Mouse (Mus musculus) layer of hippocampus, postnatal 25 days (tissue): ENCODE results near the gene Gm10100. TPM values are rescaled to one million over a fixed set of nuclear protein-coding genes. Genes with fewer than 3 reads are reported as not detected.
"Not testable (repeated sequence)": the region's sequence is repeated elsewhere in the genome, so short reads cannot be mapped to it uniquely, and the experiment has no call there.

Source experiments
- DNase-seq, 2 experiments: peaks; one replicate each; pipeline ENCODE4 v3.0.0; 2022; ENCODE audit warnings: mixed read lengths in 2 of 2, low spot score in 1 of 2; ENCODE audit errors: extremely low spot score in 1 of 2
- total RNA-seq, 2 experiments: library from RNA; stranded (reverse); gene quantifications; 2 replicates each; pipeline ENCODE4 v1.2.3; 2021

The Gm10100 gene
- total RNA-seq, 2 experiments from 2014 or later, result not detected

DNA sequence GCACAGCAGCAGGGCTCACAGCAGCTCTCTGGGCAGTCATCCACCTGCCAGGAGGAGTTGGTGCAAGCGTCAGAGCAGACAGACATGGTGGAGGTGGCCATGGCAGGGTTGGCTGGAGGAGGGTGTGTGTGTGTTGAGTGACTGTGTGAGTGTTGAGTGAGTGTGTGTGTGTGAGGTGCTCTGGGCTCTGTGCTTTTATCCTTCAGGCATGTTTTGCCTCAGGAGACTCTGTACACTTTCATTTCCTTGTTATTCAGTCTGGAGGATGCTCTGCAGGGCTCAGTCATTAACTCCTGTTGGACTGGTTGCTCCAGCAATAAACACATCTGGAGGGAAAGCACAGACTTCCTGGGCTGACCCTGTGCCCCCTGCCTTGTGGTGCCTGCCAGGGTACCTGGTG, 25.0 kb downstream of the Gm10100 start, which contains the start of gene Gm9736:
Gene Gm9736 (minus strand): TSS at position 101 of the 400 bp plus-strand sequence.
- DNase-seq, result not testable (repeated sequence)

GRCm38 (mm10) chr10:77752312-77752711, 26.0 kb downstream of the Gm10100 start:
- DNase-seq, result not testable (repeated sequence)

GRCm38 (mm10) chr10:77753448-77753847, 27.2 kb downstream of the Gm10100 start:
- no peak for DNase-seq

DNA sequence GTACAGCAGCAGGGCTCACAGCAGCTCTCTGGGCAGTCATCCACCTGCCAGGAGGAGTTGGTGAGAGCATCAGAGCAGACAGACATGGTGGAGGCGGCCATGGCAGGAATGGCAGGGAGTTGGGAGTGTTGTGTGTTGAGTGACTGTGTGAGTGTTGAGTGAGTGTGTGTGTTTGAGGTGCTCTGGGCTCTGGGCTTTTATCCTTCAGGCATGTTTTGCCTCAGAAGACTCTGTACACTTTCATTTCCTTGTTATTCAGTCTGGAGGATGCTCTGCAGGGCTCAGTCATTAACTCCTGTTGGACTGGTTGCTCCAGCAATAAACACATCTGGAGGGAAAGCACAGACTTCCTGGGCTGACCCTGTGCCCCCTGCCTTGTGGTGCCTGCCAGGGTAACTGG, 33.3 kb downstream of the Gm10100 start, which contains the start of gene Gm3233:
Gene Gm3233 (minus strand): TSS at position 101 of the 400 bp plus-strand sequence.
- not testable (repeated sequence) for DNase-seq

DNA sequence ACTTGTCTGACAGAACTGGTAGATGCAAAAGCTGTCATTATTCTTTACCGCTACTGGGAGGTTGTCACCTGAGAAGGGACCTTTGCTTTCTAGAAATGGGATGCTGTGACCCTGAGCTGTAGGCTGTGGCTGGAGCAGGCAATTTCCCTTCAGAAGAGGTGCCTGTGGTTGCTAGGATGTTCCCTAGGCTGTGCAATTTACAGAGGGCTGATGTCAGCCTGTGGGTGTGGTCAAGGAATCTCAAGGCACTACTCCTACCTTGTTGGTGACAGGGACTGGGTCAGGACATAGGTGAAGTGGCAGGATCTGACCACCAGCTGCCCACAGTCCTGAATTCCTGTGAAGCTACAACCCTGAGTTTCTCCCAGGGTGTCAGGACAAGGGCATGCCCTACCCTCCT, 43.4 kb downstream of the Gm10100 start:
- no peak for DNase-seq

DNA sequence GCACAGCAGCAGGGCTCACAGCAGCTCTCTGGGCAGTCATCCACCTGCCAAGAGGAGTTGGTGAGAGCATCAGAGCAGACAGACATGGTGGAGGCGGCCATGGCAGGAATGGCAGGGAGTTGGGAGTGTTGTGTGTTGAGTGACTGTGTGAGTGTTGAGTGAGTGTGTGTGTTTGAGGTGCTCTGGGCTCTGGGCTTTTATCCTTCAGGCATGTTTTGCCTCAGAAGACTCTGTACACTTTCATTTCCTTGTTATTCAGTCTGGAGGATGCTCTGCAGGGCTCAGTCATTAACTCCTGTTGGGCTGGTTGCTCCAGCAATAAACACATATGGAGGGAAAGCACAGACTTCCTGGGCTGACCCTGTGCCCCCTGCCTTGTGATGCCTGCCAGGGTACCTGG, 44.9 kb downstream of the Gm10100 start, which contains the start of gene Gm3238:
Gene Gm3238 (minus strand): TSS at position 101 of the 400 bp plus-strand sequence.
- DNase-seq, result not testable (repeated sequence)

GRCm38 (mm10) chr10:77772142-77772541, 45.9 kb downstream of the Gm10100 start:
- not testable (repeated sequence) for DNase-seq

Other genes starting within 250 kb of the Gm10100 start
- 10 to 100 TPM; 32.8 to 33.1 TPM for gene Fam207a, start 210.7 kb upstream of the Gm10100 start, total RNA-seq
- gene Itgb2, start 196.2 kb upstream of the Gm10100 start, total RNA-seq, result 1 to 10 TPM; 3.4 to 4.1 TPM
- gene Pttg1ip, start 144.8 kb upstream of the Gm10100 start, total RNA-seq, result 10 to 100 TPM; 68.2 to 69.4 TPM
- 100 to 1,000 TPM; 116 to 128 TPM for gene Sumo3, start 120.4 kb upstream of the Gm10100 start, total RNA-seq
- 10 to 100 TPM; 29.0 to 29.8 TPM for gene Gm49325, start 120.3 kb upstream of the Gm10100 start, total RNA-seq
- gene Ube2g2, start 104.2 kb upstream of the Gm10100 start, total RNA-seq, result 10 to 100 TPM; 69.8 to 88.4 TPM
- not detected for gene Tspear, start 39.9 kb upstream of the Gm10100 start, total RNA-seq
- not detected for gene Gm19402, start 35.7 kb upstream of the Gm10100 start, total RNA-seq
- gene Gm9508, start 29.3 kb upstream of the Gm10100 start, total RNA-seq, result not detected
- gene Gm10272, start 19.9 kb upstream of the Gm10100 start, total RNA-seq, result not detected
- gene Gm10024, start 15.0 kb upstream of the Gm10100 start, total RNA-seq, result not detected
- not detected for gene Gm10142, start 10.7 kb upstream of the Gm10100 start, total RNA-seq
- gene Krtap12-1, start 5.9 kb upstream of the Gm10100 start, total RNA-seq, result not detected
- not detected for gene Gm18596, start 16.2 kb downstream of the Gm10100 start, total RNA-seq
- not detected for gene Gm9736, start 24.9 kb downstream of the Gm10100 start, total RNA-seq
- not detected for gene Gm3233, start 33.2 kb downstream of the Gm10100 start, total RNA-seq
- not detected for gene Gm3238, start 44.8 kb downstream of the Gm10100 start, total RNA-seq
- gene Gm7138, start 50.5 kb downstream of the Gm10100 start, total RNA-seq, result not detected
- gene Gm3250, start 56.1 kb downstream of the Gm10100 start, total RNA-seq, result not detected
- gene Gm7137, start 61.7 kb downstream of the Gm10100 start, total RNA-seq, result not detected
- not detected for gene Gm9639, start 68.6 kb downstream of the Gm10100 start, total RNA-seq
- not detected for gene Gm19668, start 72.6 kb downstream of the Gm10100 start, total RNA-seq
- not detected for gene Gm9507, start 85.4 kb downstream of the Gm10100 start, total RNA-seq
- gene Gm2696, start 88.2 kb downstream of the Gm10100 start, total RNA-seq, result not detected
- gene Krtap10-4, start 100.6 kb downstream of the Gm10100 start, total RNA-seq, result not detected
- not detected for gene Krtap10-10, start 109.5 kb downstream of the Gm10100 start, total RNA-seq
- gene Gm36176, start 120.3 kb downstream of the Gm10100 start, total RNA-seq, result not detected
- not detected for gene Gm10318, start 126.4 kb downstream of the Gm10100 start, total RNA-seq
- not detected for gene Gm3285, start 135.5 kb downstream of the Gm10100 start, total RNA-seq
- 1 to 10 TPM; 5.0 to 5.2 TPM for gene Lrrc3, start 176.1 kb downstream of the Gm10100 start, total RNA-seq
- gene Trpm2, start 244.1 kb downstream of the Gm10100 start, total RNA-seq, result 10 to 100 TPM; 33.2 to 40.4 TPM